Mouse (Mus musculus) kidney, adult 2 months (tissue): Measurements from ENCODE around the gene Mex3b. TPM values are rescaled to one million over a fixed set of nuclear protein-coding genes. Genes with fewer than 3 reads are reported as not detected.

Experiments used
- DNase-seq: peaks from one replicate; pipeline ENCODE4 v3.0.0; 2021
- H3K27ac ChIP-seq: fragments of 200-500 bp; 2 replicates; pipeline ENCODE4 v1.5.1; 2012; ENCODE audit warnings: low read depth, low read length, control low read depth, inconsistent platforms; ENCODE audit not compliant: insufficient read depth
- H3K27me3 ChIP-seq: fragments of 200-500 bp; replicated peaks from 2 replicates; pipeline ENCODE4 v1.6.1; 2012; ENCODE audit warnings: mild to moderate bottlenecking, moderate library complexity, low read length, inconsistent platforms; ENCODE audit not compliant: control insufficient read depth, insufficient read depth
- H3K36me3 ChIP-seq: fragments of 200-500 bp; 2 replicates; pipeline ENCODE4 v1.6.1; 2012; ENCODE audit warnings: mild to moderate bottlenecking, moderate library complexity, low read length, inconsistent platforms; ENCODE audit not compliant: control insufficient read depth, insufficient read depth
- H3K4me1 ChIP-seq: fragments of 200-500 bp; 2 replicates; pipeline ENCODE4 v1.6.1; 2011; ENCODE audit warnings: low read length; ENCODE audit not compliant: control insufficient read depth, insufficient read depth
- H3K4me3 ChIP-seq: fragments of 200-500 bp; 2 replicates; pipeline ENCODE4 v1.5.1; 2011; ENCODE audit warnings: mild to moderate bottlenecking, low read depth, low read length, control low read depth; ENCODE audit not compliant: insufficient read depth
- CTCF ChIP-seq: fragments of 200-500 bp; conservative IDR thresholded peaks from 2 replicates; pipeline ENCODE4 v1.5.1; 2011; ENCODE audit warnings: low read depth, mild to moderate bottlenecking, control low read depth, low read length, moderate library complexity, mixed read lengths; ENCODE audit not compliant: insufficient read depth, insufficient read length
- POLR2A ChIP-seq: fragments of 200-500 bp; IDR thresholded peaks from one replicate; pipeline ENCODE4 v1.6.1; 2011; ENCODE audit warnings: low read depth, low read length, control low read depth
- WGBS: fragments of 180-500 bp; shearing (Covaris S2); methylation state at CpG from one replicate; pipeline ENCODE4 v1.1.7; 2018; 5-methylcytosine and 5-hydroxymethylcytosine counted together
- polyA plus RNA-seq: library from polyadenylated mRNA; depleted of rRNA; stranded (reverse); fragments of >200 nt; gene quantifications from 2 replicates; pipeline ENCODE4 v1.2.3, GENCODE M21; 2012; rRNA removed

The Mex3b gene
- polyA plus RNA-seq, 1 experiment, result 3.7 TPM

- 46% methylated on average over 3 of the region's 3 CpGs for WGBS
- H3K27me3 ChIP-seq, result no peaks in the 10 kb centered on the region
- no peaks in the 10 kb centered on the region for H3K36me3 ChIP-seq
- no peak for TF ChIP-seq POLR2A
- H3K27ac ChIP-seq, result peak overlapping the region; percentile 87
- DNase-seq, result peak; percentile 85
- peaks cover 12% of the 10 kb centered on the region for H3K4me1 ChIP-seq
- H3K4me3 ChIP-seq, result no peak overlapping the region
These were observed 35.9 kb downstream of the Mex3b start for GRCm38 (mm10) chr7:82903006-82903405.

- no peak for DNase-seq
- Histone ChIP-seq H3K4me1 (peaks cover 12% of the 10 kb centered on the region), H3K27ac (no peak overlapping the region), H3K4me3 (no peak overlapping the region), H3K27me3 (no peaks in the 10 kb centered on the region), H3K36me3 (no peaks in the 10 kb centered on the region)
- WGBS, result 68% methylated on average over 3 of the region's 3 CpGs
- TF ChIP-seq POLR2A, result no peak
These were observed 38.4 kb downstream of the Mex3b start for GRCm38 (mm10) chr7:82905527-82905926.

GRCm38 (mm10) chr7:82907081-82907480 is 39.9 kb downstream of the Mex3b start:
- H3K4me3 ChIP-seq, result no peak overlapping the region
- 61% methylated on average over 1 of the region's 1 CpGs for WGBS
- H3K36me3 ChIP-seq, result no peaks in the 10 kb centered on the region
- peaks cover 12% of the 10 kb centered on the region for H3K4me1 ChIP-seq
- peak; percentile 55 for DNase-seq
- H3K27ac ChIP-seq, result no peak overlapping the region
- no peaks in the 10 kb centered on the region for H3K27me3 ChIP-seq
- TF ChIP-seq POLR2A (no peak), CTCF (no peak)

GRCm38 (mm10) chr7:82910536-82911384 is 43.6 kb downstream of the Mex3b start:
- H3K4me1 ChIP-seq, result no peaks in the 10 kb centered on the region; the same call in 1 of the 2 replicates
- H3K4me3 ChIP-seq, result no peak overlapping the region
- H3K27me3 ChIP-seq, result no peaks in the 10 kb centered on the region
- no peak for DNase-seq
- WGBS, result 68% methylated on average over 10 of the region's 10 CpGs
- TF ChIP-seq POLR2A (no peak), CTCF (no peak)
- no peak overlapping the region for H3K27ac ChIP-seq
- H3K36me3 ChIP-seq, result no peaks in the 10 kb centered on the region

- peak; percentile 18 for DNase-seq
- no peaks in the 10 kb centered on the region; the same call in 1 of the 2 replicates for H3K4me1 ChIP-seq
- TF ChIP-seq POLR2A, result no peak
- no peak for TF ChIP-seq CTCF
- H3K27ac ChIP-seq, result no peak overlapping the region
- H3K36me3 ChIP-seq, result no peaks in the 10 kb centered on the region
- H3K27me3 ChIP-seq, result no peaks in the 10 kb centered on the region
- no peak overlapping the region for H3K4me3 ChIP-seq
- 78% methylated on average over 10 of the region's 10 CpGs for WGBS
These were observed 44.4 kb downstream of the Mex3b start for GRCm38 (mm10) chr7:82911501-82911900.

GRCm38 (mm10) chr7:82914297-82914696 is 47.2 kb downstream of the Mex3b start:
- Histone ChIP-seq H3K27ac (no peak overlapping the region), H3K36me3 (no peaks in the 10 kb centered on the region), H3K4me3 (no peak overlapping the region), H3K4me1 (no peaks in the 10 kb centered on the region; the same call in 1 of the 2 replicates), H3K27me3 (no peaks in the 10 kb centered on the region)
- WGBS, result 75% methylated on average over 4 of the region's 4 CpGs
- DNase-seq, result no peak
- TF ChIP-seq POLR2A, result no peak
- TF ChIP-seq CTCF, result no peak

Other genes with a start within 250 kb of the Mex3b start
- gene Saxo2, start 218.8 kb upstream of the Mex3b start, polyA plus RNA-seq, result 3.8 and 5.0 TPM in 2 replicates
- 4.2 and 5.8 TPM in 2 replicates for gene Efl1, start 218.7 kb upstream of the Mex3b start, polyA plus RNA-seq